ENCODE assay signal across 8 mouse cellular contexts in genomic region chr1:60097277-60098023, GRCm38 (mm10). TPM values are rescaled to one million over a fixed set of nuclear protein-coding genes. Genes with fewer than 3 reads are reported as not detected.
DNase-seq lines count a peak whose midpoint lies in the region; ATAC-seq and TF ChIP-seq lines count a peak whose summit lies in the region.

No protein-coding gene starts in this region.

- ATAC-seq in G1E (ENCODE audit: extremely low read depth, insufficient number of reproducible peaks, low FRiP score, poor library complexity, severe bottlenecking): peak; percentile 63
- peak; percentile 92 for ATAC-seq in forebrain, embryonic 16.5 days
- ATAC-seq in lung, embryonic 16.5 days (ENCODE audit: low read depth): peak; percentile 89

- no peaks in the 10 kb centered on the region for H3K27me3 ChIP-seq in G1E (ENCODE audit: insufficient read depth, low read length)
- no peaks in the 10 kb centered on the region for H3K27me3 ChIP-seq in forebrain, embryonic 16.5 days (replicated peaks; ENCODE audit: control insufficient read depth, insufficient read depth, low read length)
- no peaks in the 10 kb centered on the region for H3K27me3 ChIP-seq in hindbrain, embryonic 10.5 days (ENCODE audit: insufficient read depth, poor library complexity, severe bottlenecking)
- no peaks in the 10 kb centered on the region for H3K27me3 ChIP-seq in lung, embryonic 16.5 days (ENCODE audit: control insufficient read depth, insufficient read depth, low read depth, low read length)

- TF ChIP-seq CTCF in G1E (IDR thresholded peaks at IDR 0.05; ENCODE audit: low read depth, low read length): no peak

- peak overlapping the region; percentile 60 for H3K9ac ChIP-seq in forebrain, embryonic 16.5 days (replicated peaks; ENCODE audit: low read depth, low read length)
- peak overlapping the region; percentile 96 for H3K9ac ChIP-seq in lung, embryonic 16.5 days (ENCODE audit: low read length)

- WGBS in forebrain, embryonic 16.5 days: under 1% methylated on average over 25 of the region's 25 CpGs
- WGBS in hindbrain, embryonic 10.5 days: under 1% methylated on average over 25 of the region's 25 CpGs
- under 1% methylated on average over 25 of the region's 25 CpGs for WGBS in lung, embryonic 16.5 days

- peak overlapping the region; percentile 76 for H3K4me2 ChIP-seq in forebrain, embryonic 16.5 days (ENCODE audit: low read length)
- peak overlapping the region; percentile 84 for H3K4me2 ChIP-seq in lung, embryonic 16.5 days (ENCODE audit: low read depth, low read length)

- peak overlapping the region; percentile 86 for H3K4me3 ChIP-seq in G1E (ENCODE audit: low read depth, low read length)
- peak overlapping the region; percentile 94 for H3K4me3 ChIP-seq in forebrain, embryonic 16.5 days (replicated peaks; ENCODE audit: low read length)
- H3K4me3 ChIP-seq in hindbrain, embryonic 10.5 days: peak overlapping the region; percentile 76
- peak overlapping the region; percentile 97 for H3K4me3 ChIP-seq in lung, embryonic 16.5 days (ENCODE audit: low read length)

- peaks cover 32% of the 10 kb centered on the region for H3K36me3 ChIP-seq in G1E (replicated peaks)
- H3K36me3 ChIP-seq in forebrain, embryonic 16.5 days (ENCODE audit: control insufficient read depth, insufficient read depth): peaks cover 4% of the 10 kb centered on the region
- H3K36me3 ChIP-seq in hindbrain, embryonic 10.5 days: peaks cover 25% of the 10 kb centered on the region
- H3K36me3 ChIP-seq in lung, embryonic 16.5 days (ENCODE audit: control insufficient read depth, insufficient read depth, low read length): peaks cover 8% of the 10 kb centered on the region

- peak overlapping the region; percentile 98 for H3K27ac ChIP-seq in forebrain, embryonic 16.5 days (ENCODE audit: low read length)
- peak overlapping the region; percentile 94 for H3K27ac ChIP-seq in hindbrain, embryonic 10.5 days
- peak overlapping the region; percentile 99 for H3K27ac ChIP-seq in lung, embryonic 16.5 days (ENCODE audit: low read length)

- peak; percentile 66 for DNase-seq in G1E (ENCODE audit: low spot score)
- peak; percentile 51 for DNase-seq in cerebellum, adult 11 months
- DNase-seq in hindbrain, embryonic 10.5 days (ENCODE audit: low spot score): peak; percentile 74
- DNase-seq in layer of hippocampus, adult 9-11 months: peak; percentile 75
- DNase-seq in ovary, postnatal 10 days (ENCODE audit: low spot score): peak; percentile 7
- peak; percentile 50 to 57 for DNase-seq in thymus, postnatal 10 days (ENCODE audit: low spot score in 2 of 2)

- H3K4me1 ChIP-seq in G1E (ENCODE audit: insufficient read depth, low read depth, low read length): peaks cover 33% of the 10 kb centered on the region
- peaks cover 11% of the 10 kb centered on the region for H3K4me1 ChIP-seq in forebrain, embryonic 16.5 days (replicated peaks; ENCODE audit: control insufficient read depth, insufficient read depth, low read length)
- peaks cover 13% of the 10 kb centered on the region for H3K4me1 ChIP-seq in hindbrain, embryonic 10.5 days (replicated peaks)
- H3K4me1 ChIP-seq in lung, embryonic 16.5 days (replicated peaks; ENCODE audit: control insufficient read depth, insufficient read depth, low read length): peaks cover 7% of the 10 kb centered on the region

- H3K9me3 ChIP-seq in G1E (replicated peaks): no peaks in the 10 kb centered on the region
- H3K9me3 ChIP-seq in forebrain, embryonic 16.5 days (ENCODE audit: control insufficient read depth, low read length): no peaks in the 10 kb centered on the region
- no peaks in the 10 kb centered on the region for H3K9me3 ChIP-seq in hindbrain, embryonic 10.5 days
- no peaks in the 10 kb centered on the region for H3K9me3 ChIP-seq in lung, embryonic 16.5 days (ENCODE audit: control insufficient read depth, low read length)

RNA-seq across cellular contexts. Expression of gene Carf, which starts 0.6 kb away (rescaled TPM):
- total RNA-seq in G1E (2014; fragmentation: Nextera tagmentation) (56.5 and 57.1 TPM in 2 replicates), G1E (2017) (22.4 and 29.4 TPM in 2 replicates)
- 0.79 and 0.93 TPM in 2 replicates for polyA plus RNA-seq in G1E (2012)
- polyA plus RNA-seq in forebrain, embryonic 16.5 days (2015; fragmentation: Nextera tagmentation; extraction: Ambion mirVana): 6.9 and 9.3 TPM in 2 replicates
- 5.0 and 5.4 TPM in 2 replicates for polyA plus RNA-seq in hindbrain, embryonic 10.5 days (2016; fragmentation: Nextera tagmentation; extraction: Ambion mirVana)
- polyA plus RNA-seq in lung, embryonic 16.5 days (2015; fragmentation: Nextera tagmentation; extraction: Ambion mirVana): 5.8 and 6.7 TPM in 2 replicates

RNA-seq across cellular contexts. Expression of gene Wdr12, which starts 1.0 kb away (rescaled TPM):
- total RNA-seq in G1E (2014; fragmentation: Nextera tagmentation) (133 and 142 TPM in 2 replicates), G1E (2017) (171 and 174 TPM in 2 replicates)
- polyA plus RNA-seq in G1E (2012): 4.7 TPM in 2 replicates
- polyA plus RNA-seq in forebrain, embryonic 16.5 days (2015; fragmentation: Nextera tagmentation; extraction: Ambion mirVana): 58.4 and 58.9 TPM in 2 replicates
- 44.9 and 65.6 TPM in 2 replicates for polyA plus RNA-seq in hindbrain, embryonic 10.5 days (2016; fragmentation: Nextera tagmentation; extraction: Ambion mirVana)
- 37.5 and 39.3 TPM in 2 replicates for polyA plus RNA-seq in lung, embryonic 16.5 days (2015; fragmentation: Nextera tagmentation; extraction: Ambion mirVana)

RNA-seq across cellular contexts. Expression of gene Ica1l, which starts 54.5 kb away (rescaled TPM):
- total RNA-seq in G1E (2014; fragmentation: Nextera tagmentation) (9.6 and 10.5 TPM in 2 replicates), G1E (2017) (9.0 and 9.5 TPM in 2 replicates)
- 1.3 and 2.2 TPM in 2 replicates for polyA plus RNA-seq in G1E (2012)
- 25.4 and 31.4 TPM in 2 replicates for polyA plus RNA-seq in forebrain, embryonic 16.5 days (2015; fragmentation: Nextera tagmentation; extraction: Ambion mirVana)
- 1.7 and 3.0 TPM in 2 replicates for polyA plus RNA-seq in hindbrain, embryonic 10.5 days (2016; fragmentation: Nextera tagmentation; extraction: Ambion mirVana)
- 0.55 and 0.62 TPM in 2 replicates for polyA plus RNA-seq in lung, embryonic 16.5 days (2015; fragmentation: Nextera tagmentation; extraction: Ambion mirVana)

Comparison
In these comparisons a context has a peak if more than half of its experiments do, and no peak if none do; other contexts are left out.
1. Peak in every context shown above with its lines: DNase-seq, ATAC-seq, H3K4me3 ChIP-seq and H3K27ac ChIP-seq.
2. DNase-seq: peak in every context shown above with its lines; median percentile 75 in layer of hippocampus, adult 9-11 months; 74 in hindbrain, embryonic 10.5 days; 66 in G1E; 54 in thymus, postnatal 10 days; 51 in cerebellum, adult 11 months; 7 in ovary, postnatal 10 days.